In genomic region chr1:149202631-149203030, GRCm38 (mm10) we compare ENCODE assay signal across 8 mouse cellular contexts.
"Had no signal": no experiment of that assay in that cellular context is flagged by ENCODE, and none has a peak within 500 bp of the region (broad histone marks: within the 10 kb centered on the region; RNA-seq: fewer than 3 reads in every experiment).

No protein-coding gene starts in this region.

- DNase-seq: lung, adult 18-20 months; lung, embryonic 14.5 days; lung, postnatal 10 days; lung, postnatal 4 days; right cerebral cortex, postnatal 14 days; thymus, adult 2 months; thymus, postnatal 25 days; thymus, postnatal 4 days had no signal
